Mouse (Mus musculus): ENCODE measurements around the gene Nin.

DNA sequence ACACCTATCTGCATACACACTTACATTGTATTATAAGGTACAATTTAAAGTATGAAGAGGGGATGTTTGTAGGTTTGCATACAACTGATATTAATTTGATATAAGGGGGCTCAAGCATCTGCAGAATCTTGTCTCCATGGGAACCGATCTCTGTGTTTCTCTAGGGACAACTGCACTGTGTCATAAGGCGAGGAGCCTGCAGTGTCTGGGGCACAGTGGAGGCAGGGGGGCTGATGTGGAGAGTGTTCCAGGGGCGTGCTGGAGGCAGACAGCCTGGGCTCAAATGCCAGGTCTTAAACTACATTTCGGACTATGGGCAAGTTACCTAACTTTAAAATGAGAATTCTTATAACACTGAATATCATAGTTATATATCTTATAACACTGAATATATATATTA lies 23.6 kb upstream of the Nin start:
- no peak for TF ChIP-seq CTCF (IDR thresholded peaks at IDR 0.05; ENCODE audit: control insufficient read depth, insufficient read depth, insufficient read length)
- no peak for TF ChIP-seq CEBPB (IDR thresholded peaks at IDR 0.05; ENCODE audit: low read depth)
